Mouse (Mus musculus) left cerebral cortex, postnatal 4 days (tissue): ENCODE data around the gene Fscb. TPM values are rescaled to one million over a fixed set of nuclear protein-coding genes. Genes with fewer than 3 reads are reported as not detected.

Experiments
- DNase-seq: peaks from one replicate; pipeline ENCODE4 v3.0.0-alpha.2; 2022
- intact Hi-C: fragments of 180-260 bp; cut with DNase I; formaldehyde crosslinking; loops from one replicate; pipeline ENCODE4 v1.15.1; 2025
- total RNA-seq, 2 experiments: library from RNA; stranded (reverse); gene quantifications; 2 replicates each; pipeline ENCODE4 v1.2.3; 2021

Fscb gene
- not detected for total RNA-seq

GRCm38 (mm10) chr12:64474590-64474989, at the start of gene Fscb:
Gene Fscb, minus strand, starts transcription at chr12:64474690.
- intact Hi-C loops, result no loop called here
- DNase-seq, result no peak

GRCm38 (mm10) chr12:64516775-64517174, 42.3 kb upstream of the Fscb start:
- DNase-seq, result no peak
- intact Hi-C loops, result no loop called here

GRCm38 (mm10) chr12:64513439-64513838, 38.9 kb upstream of the Fscb start:
- intact Hi-C loops, result no loop called here
- peak; percentile 32 for DNase-seq

- DNase-seq, result no peak
- intact Hi-C loops, result no loop called here
Observed at GRCm38 (mm10) chr12:64497706-64498105, 23.2 kb upstream of the Fscb start.

GRCm38 (mm10) chr12:64473615-64474014, 875 bp downstream of the Fscb start:
- intact Hi-C loops, result no loop called here
- no peak for DNase-seq

- DNase-seq, result no peak
- intact Hi-C loops, result no loop called here
Observed at GRCm38 (mm10) chr12:64473136-64473535, 1.4 kb downstream of the Fscb start.

GRCm38 (mm10) chr12:64455228-64455627, 19.3 kb downstream of the Fscb start:
- intact Hi-C loops, result no loop called here
- no peak for DNase-seq

- intact Hi-C loops, result no loop called here
Observed at GRCm38 (mm10) chr12:64449911-64450310, 24.6 kb downstream of the Fscb start.

GRCm38 (mm10) chr12:64436675-64437074, 37.8 kb downstream of the Fscb start:
- intact Hi-C loops, result no loop called here
- DNase-seq, result no peak

More at GRCm38 (mm10) chr12:64449911-64450310, 24.6 kb downstream of the Fscb start:
- DNase-seq, result no peak
